Mouse (Mus musculus) spleen, postnatal 0 days (tissue): Measurements from ENCODE around the gene Grm2. TPM values are rescaled to one million over a fixed set of nuclear protein-coding genes. Genes with fewer than 3 reads are reported as not detected.

Source experiments
- polyA plus RNA-seq: library from polyadenylated mRNA; unstranded; fragments of >200 nt; fragmentation: Nextera tagmentation; extraction: Ambion mirVana; gene quantifications from 2 replicates; pipeline ENCODE4 v1.2.1, GENCODE M21; 2015

Gene Grm2
- not detected in 2 replicates for polyA plus RNA-seq

GRCm38 (mm10) chr9:106655884-106656720, at the start of gene Grm2:
TSS of gene Grm2 (minus strand) at chr9:106656082.

GRCm38 (mm10) chr9:106685249-106686101, 29.6 kb upstream of the Grm2 start, which contains the start of gene Tex264:
TSS of gene Tex264 (minus strand) at chr9:106685927.

GRCm38 (mm10) chr9:106626282-106626681, 29.6 kb downstream of the Grm2 start, which contains the start of gene Iqcf6:
TSS of gene Iqcf6 (plus strand) at chr9:106626582.

Other genes with a start within 250 kb of the Grm2 start
- 805 and 852 TPM in 2 replicates for gene Rpl29, start 226.6 kb downstream of the Grm2 start, polyA plus RNA-seq
- 10.7 and 12.2 TPM in 2 replicates for gene Acy1, start 217.8 kb downstream of the Grm2 start, polyA plus RNA-seq
- 2.9 and 4.4 TPM in 2 replicates for gene Abhd14b, start 208.6 kb downstream of the Grm2 start, polyA plus RNA-seq
- 17.5 and 19.9 TPM in 2 replicates for gene Abhd14a, start 208.4 kb downstream of the Grm2 start, polyA plus RNA-seq
- 3.9 and 7.1 TPM in 2 replicates for gene Pcbp4, start 202.8 kb downstream of the Grm2 start, polyA plus RNA-seq
- gene Gpr62, start 190.1 kb downstream of the Grm2 start, polyA plus RNA-seq, result 0.17 TPM in 1 of 2 replicates, not detected in the other
- gene Rrp9, start 180.1 kb downstream of the Grm2 start, polyA plus RNA-seq, result 29.7 and 32.9 TPM in 2 replicates
- gene Parp3, start 179.1 kb downstream of the Grm2 start, polyA plus RNA-seq, result 3.2 and 4.3 TPM in 2 replicates
- gene Iqcf1, start 156.1 kb downstream of the Grm2 start, polyA plus RNA-seq, result not detected in 2 replicates
- not detected in 2 replicates for gene Iqcf5, start 141.5 kb downstream of the Grm2 start, polyA plus RNA-seq
- not detected in 2 replicates for gene Iqcf3, start 94.5 kb downstream of the Grm2 start, polyA plus RNA-seq
- not detected in 2 replicates for gene Iqcf4, start 85.1 kb downstream of the Grm2 start, polyA plus RNA-seq
- gene Iqcf6, start 29.5 kb downstream of the Grm2 start, polyA plus RNA-seq, result not detected in 2 replicates
- 16.8 and 20.6 TPM in 2 replicates for gene Tex264, start 29.8 kb upstream of the Grm2 start, polyA plus RNA-seq
- 2.9 and 3.1 TPM in 2 replicates for gene Rad54l2, start 133.1 kb upstream of the Grm2 start, polyA plus RNA-seq
- 7.3 and 8.5 TPM in 2 replicates for gene Dcaf1, start 165.8 kb upstream of the Grm2 start, polyA plus RNA-seq
- 4.1 and 4.5 TPM in 2 replicates for gene Rbm15b, start 231.3 kb upstream of the Grm2 start, polyA plus RNA-seq
- 126 and 132 TPM in 2 replicates for gene Manf, start 235.9 kb upstream of the Grm2 start, polyA plus RNA-seq